Mouse (Mus musculus) CD4-positive naive resting alpha-beta T cell, adult 76 days (primary cell): ENCODE measurements around the gene Mtor. TPM values are rescaled to one million over a fixed set of nuclear protein-coding genes. Genes with fewer than 3 reads are reported as not detected.

ENCODE experiments used
- total RNA-seq: library from RNA; stranded (reverse); gene quantifications from one replicate; pipeline ENCODE4 v1.2.4, GENCODE M21; 2023

Gene Mtor
- total RNA-seq, result 40.8 TPM

DNA sequence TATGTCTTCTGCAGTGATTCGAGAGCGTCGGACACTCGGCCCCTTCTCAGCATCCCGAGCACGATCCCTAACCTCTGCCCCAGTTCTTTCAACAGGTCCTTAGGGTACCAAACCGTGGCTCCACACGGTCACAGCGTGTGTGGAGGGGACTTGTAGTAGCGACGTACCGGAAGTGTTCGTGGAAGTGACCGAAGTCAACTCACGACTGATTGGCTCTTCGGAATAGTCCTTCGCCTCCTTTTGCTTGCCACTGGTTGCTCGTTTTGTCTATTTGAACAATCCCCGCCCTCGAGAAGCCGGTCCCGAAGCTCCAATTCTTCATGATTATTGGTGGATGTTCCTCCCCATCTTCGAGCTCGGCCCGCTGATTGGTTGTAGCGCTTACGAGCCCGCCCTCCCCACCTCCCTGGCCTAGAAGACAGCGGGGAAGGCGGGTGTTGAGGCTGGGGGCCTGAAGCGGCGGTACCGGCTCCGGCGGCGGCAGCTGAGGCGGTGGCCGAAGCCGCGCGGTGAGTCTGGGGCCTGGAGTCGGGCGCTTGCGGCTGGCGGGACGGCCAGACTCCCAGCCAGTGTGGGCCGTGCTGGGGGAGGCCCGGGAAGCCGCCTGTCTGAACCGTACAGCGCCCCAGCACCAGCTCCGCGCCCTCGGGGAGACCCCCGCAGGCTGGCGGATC lies at the start of gene Mtor:
Gene Mtor (plus strand): TSS at position 433 of the 674 bp plus-strand sequence.

DNA sequence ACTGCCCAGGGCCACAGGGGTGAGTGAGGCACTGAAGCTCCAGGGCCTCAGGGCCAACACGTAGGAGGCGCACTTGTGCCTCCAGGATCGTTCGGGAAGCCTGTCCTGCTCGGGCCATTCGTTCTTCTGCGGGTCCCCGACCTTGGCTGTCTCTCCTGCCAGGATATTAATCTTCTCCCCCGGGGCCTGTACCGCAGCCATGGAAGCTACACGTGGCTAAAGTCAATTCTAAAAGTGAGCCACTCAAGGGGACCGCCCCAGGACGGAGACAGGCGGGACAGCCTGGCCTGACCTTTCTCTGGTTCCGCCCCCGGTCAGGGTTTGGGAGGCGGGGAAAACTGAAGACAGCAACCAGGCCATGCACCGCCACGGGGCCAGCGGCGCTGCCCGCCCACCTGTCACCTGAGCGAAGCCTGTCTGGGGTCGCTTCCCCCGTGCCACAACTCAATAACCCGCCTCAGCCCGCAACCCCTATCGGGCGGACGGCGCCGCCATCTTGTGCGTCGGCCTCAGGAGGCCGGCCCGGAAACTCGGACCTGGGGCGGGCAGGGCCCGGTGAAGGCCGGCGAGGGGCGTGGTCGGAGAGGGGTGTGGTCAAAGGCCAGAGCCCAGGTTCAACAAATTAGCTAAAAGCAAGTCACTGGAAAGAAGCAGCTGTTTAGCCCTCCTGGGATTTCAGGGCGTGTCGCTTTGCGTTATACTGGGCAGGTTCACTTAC lies 4.0 kb upstream of the Mtor start, which contains the start of gene Ubiad1:
Gene Ubiad1 (minus strand): TSS at position 522 of the 718 bp plus-strand sequence.

DNA sequence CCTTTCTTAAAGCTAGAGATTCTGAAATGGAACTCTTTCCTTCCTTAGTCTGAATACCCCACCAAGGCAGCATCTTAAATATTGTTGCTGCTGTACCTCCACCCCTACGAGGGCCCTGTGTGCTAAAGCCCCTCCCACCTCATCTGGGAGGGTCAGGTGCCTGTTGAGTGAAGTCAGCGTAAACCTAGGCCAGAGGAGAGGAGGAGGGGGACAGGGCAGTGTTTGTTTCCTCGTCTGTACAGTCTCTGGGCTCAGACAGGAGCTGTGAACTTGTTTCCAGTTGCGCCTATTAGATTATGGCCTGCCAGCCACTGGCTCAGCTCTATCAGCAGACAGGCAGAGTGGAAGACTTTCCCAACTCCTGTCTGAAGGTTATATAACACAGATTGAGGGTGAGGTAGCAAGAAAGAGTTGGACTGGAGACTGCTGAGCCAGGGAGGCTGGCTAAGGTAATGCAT lies 52.0 kb downstream of the Mtor start, which contains the start of gene Angptl7:
Gene Angptl7 (minus strand): TSS at position 51 of the 458 bp plus-strand sequence.

DNA sequence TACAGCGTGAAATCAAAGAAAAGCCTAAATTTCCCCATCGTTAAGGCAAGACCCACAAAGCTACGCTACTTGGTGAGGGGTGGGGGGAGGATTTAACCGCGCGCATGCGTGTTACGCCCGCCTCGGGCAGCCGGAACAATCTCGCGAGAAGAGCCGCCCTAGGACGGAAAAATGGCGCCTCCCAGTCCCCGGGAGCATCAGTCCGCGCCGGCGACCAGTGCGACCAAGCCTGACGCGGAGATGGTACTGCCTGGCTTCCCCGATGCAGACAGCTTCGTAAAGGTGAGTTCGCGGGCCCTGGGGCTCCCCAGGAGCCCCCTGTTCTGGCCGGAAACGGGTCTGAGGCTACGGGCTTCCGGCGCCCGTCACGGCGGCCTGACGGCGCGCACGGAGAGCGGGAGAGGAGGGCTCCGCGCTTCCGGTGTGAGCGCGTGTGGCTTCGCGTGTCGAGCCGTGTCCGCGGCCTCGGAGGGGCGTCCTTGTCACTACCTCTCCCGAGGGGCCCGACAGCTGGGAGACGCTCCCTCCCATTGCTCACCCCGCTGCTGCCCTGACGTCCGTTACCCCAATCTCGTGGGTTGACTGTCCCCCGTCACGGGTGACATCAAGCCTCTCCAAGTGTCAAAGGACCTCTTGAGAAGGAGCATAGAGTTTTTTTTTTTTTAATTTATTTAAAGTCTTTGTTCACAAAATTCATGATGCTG lies 110.0 kb downstream of the Mtor start, which contains the start of gene Exosc10:
Gene Exosc10 (plus strand): TSS at position 133 of the 704 bp plus-strand sequence.

DNA sequence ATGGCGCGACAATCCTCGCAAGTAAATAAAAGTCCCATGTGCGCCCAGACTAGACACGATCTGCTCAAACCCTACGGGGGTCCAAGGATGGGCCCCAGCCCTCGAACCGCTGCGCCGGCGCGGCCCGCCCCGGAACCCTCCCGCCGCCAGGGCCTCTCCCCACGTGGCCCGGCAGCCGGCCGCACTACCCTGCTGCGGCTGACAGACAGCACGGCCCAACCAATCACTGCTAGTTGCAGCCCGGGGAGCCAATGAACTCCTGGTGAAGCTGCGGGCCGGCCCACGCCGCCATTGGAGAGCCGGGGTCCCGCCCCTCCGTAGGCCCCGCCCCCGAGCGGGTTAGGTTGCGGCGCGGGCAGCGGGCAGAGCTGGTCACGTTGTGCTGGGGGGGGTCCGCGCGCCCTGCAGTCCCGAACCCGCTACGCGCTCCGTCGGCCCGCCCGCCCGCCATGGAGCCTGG lies 142.8 kb downstream of the Mtor start, which contains the start of gene Srm:
Gene Srm (plus strand): TSS at position 333 of the 460 bp plus-strand sequence.

DNA sequence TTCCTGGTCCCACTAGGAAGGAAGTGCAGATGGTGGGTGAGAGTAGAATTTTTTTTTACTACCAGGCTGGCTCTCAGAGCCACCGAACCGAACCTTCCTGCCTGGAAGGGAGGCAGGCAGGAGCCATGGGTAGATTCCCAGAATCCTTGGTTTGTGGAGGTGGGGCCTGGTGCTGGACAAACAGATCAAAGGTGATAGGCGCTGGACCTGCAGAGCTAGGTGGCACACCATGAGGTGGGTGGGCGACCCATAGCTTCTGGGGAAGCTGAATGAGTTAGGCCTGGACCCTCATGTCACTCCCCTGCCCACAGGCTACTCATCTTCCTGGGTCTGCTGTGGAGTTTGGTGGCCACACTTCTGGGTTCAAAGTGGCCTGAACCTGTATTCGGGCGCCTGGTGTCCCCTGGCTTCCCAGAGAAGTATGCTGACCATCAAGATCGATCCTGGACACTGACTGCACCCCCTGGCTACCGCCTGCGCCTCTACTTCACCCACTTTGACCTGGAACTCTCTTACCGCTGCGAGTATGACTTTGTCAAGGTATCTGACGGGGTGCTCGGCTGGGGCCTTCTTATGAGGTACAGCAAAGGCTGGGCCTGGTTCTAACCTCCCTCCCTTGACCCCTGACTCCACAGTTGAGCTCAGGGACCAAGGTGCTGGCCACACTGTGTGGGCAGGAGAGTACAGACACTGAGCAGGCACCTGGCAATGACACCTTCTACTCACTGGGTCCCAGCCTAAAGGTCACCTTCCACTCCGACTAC lies 154.1 kb downstream of the Mtor start, which contains the start of gene Masp2:
Gene Masp2 (plus strand): TSS at position 198 of the 764 bp plus-strand sequence.

Other genes with a start within 250 kb of the Mtor start
- gene Disp3, start 160.6 kb upstream of the Mtor start, total RNA-seq, result not detected
- gene Ubiad1, start 3.8 kb upstream of the Mtor start, total RNA-seq, result 6.5 TPM
- gene Angptl7, start 51.8 kb downstream of the Mtor start, total RNA-seq, result not detected
- gene Exosc10, start 109.8 kb downstream of the Mtor start, total RNA-seq, result 113 TPM
- 28.2 TPM for gene Srm, start 142.9 kb downstream of the Mtor start, total RNA-seq
- 0.47 TPM for gene Masp2, start 153.9 kb downstream of the Mtor start, total RNA-seq
- gene Tardbp, start 178.4 kb downstream of the Mtor start, total RNA-seq, result 331 TPM
- gene Gm572, start 194.7 kb downstream of the Mtor start, total RNA-seq, result not detected